Mouse (Mus musculus) gastrocnemius, postnatal 14 days (tissue): ENCODE measurements at regions not wholly inside any gene's neighbourhood (a gene's known extent, or its start where the extent isn't known, plus 50 kb on each side); places are given as distances from the start of the nearest gene placed in this dataset.
"Not testable (repeated sequence)": the region's sequence is repeated elsewhere in the genome, so short reads cannot be mapped to it uniquely, and the experiment has no call there.

Source experiments
- DNase-seq: peaks from one replicate; pipeline ENCODE4 v3.0.0; 2021; ENCODE audit warnings: mixed read lengths
- intact Hi-C: fragments of 180-260 bp; cut with DNase I; formaldehyde crosslinking; loops from one replicate; pipeline ENCODE4 v1.15.1; 2025; ENCODE audit warnings: low total_unique reads

DNA sequence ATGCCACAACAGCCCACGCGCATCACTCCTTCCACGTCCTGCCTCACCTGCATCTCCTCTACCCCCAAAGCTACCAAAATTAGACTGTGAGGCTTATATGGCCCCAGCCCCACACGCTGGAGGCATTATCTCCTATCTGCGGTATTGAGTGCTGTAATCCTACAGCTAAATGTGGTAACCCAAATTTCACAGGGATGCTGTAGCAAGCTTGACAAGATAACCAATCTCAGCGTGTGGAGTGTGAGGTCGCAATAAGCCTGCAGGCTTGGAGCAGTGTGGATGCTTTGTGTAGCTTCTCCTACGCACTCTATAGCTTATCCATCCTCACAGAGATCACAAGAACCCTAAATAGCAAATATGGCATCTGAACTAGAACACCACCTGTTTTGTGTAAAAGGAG lies 251.2 kb upstream of the Kcnh8 start:
- no peak for DNase-seq
- intact Hi-C loops, result no loop called here

DNA sequence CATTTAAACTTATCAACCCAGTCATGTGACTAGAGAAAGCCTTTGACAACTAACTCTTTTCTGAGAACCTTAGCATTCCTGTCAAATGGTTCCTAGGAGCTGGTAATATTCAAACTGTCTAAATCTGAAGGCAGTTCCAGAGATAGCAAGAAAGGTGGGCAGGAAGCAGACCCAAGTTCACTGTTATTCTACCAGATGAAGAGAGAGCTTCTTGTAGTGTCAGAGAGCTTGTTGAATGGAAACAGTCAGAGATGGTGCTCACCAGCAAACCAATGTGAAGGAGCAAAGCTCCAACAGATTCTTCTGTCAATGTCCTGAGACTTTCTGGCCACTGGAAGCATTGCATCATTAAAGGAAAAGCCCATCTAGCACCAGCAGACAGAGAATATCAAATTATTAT lies 251.8 kb upstream of the Kcnh8 start:
- intact Hi-C loops, result no loop called here
- DNase-seq, result no peak

DNA sequence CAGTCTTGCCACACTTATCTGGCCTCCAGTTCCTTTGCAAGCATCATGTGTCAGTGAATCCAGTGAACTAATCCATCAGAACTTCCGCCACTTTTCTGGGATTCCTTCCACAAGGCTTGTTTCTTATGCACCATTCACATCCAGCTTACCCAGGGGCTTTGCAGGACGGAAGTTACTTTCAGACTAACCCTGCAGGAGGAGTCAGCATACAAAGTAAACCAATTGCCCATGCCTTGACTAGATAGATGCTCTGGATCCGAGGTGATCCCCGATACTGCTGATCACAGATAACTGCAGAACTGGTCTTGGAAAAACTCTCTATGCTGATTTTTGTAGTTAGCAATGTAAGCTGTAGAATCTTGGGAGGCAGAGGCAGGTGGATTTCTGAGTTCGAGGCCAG lies 252.6 kb upstream of the Kcnh8 start:
- intact Hi-C loops, result no loop called here
- DNase-seq, result no peak

DNA sequence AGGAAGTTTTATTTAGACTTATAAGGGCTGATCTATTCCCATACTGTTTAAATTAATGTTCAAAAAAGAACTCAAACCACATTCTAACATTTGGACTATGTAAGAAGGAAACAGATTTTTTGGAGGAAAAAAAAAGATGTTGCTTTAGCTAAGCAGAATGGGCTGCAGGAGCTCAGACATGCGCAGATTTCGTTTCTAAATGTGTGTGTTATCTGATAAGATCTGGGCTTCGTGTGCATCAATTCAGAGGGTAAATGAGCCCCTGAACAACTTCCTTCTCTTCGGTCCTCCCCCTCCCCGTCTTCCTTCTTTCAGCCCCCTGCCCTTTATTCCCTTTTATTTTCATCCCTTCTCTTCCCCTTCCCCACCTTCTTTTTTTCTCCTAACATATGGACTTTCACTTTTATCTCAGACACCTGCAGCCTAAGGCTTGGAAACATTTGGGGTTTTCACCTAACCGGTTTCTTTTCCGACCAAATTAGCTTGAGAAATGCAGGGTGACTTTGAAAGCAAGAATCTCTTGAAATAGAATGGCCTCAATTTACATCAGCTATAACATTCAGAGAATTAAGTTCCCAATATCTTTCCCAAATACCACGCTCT lies 253.9 kb upstream of the Kcnh8 start:
- intact Hi-C loops, result no loop called here
- DNase-seq, result no peak

DNA sequence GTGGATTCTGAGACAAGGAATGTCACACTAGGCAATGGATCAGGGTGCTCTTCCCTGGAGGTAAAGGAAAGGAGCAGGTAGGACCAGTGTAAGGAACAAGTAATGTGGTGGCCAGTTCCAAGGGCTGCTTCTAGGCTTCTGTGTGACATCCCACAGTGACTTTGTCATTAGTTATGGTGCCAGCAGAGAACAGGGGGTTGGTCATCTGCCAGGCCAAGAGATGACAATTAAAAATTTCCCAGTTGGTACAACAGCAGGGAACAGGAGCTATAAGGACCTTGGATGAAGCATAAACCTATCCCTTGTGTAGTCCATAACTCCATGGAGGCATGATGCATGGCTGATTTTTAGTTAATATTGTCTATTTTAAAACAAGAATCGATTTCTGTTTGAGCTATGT lies 281.9 kb upstream of the Kcnh8 start:
- intact Hi-C loops, result no loop called here
- DNase-seq, result no peak

DNA sequence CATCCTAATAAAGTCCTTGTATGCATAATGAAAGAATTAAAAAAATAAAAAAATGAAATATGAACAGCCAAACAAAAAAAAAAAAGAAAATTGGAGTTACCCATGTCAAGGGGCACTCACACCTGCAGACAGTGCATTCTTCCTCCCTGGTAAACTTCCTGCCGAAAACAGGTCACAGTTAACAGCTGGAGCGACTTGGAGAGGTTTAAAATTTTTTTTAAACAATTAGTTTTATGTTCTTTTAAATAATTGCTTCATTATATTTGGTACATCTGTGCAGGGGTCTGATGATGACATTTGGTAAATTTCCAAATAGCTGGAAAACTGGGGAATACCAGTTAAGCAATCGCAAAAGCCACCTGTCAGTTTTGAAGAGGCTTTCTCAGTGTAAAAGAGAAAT lies 285.5 kb upstream of the Kcnh8 start:
- intact Hi-C loops, result no loop called here
- no peak for DNase-seq

DNA sequence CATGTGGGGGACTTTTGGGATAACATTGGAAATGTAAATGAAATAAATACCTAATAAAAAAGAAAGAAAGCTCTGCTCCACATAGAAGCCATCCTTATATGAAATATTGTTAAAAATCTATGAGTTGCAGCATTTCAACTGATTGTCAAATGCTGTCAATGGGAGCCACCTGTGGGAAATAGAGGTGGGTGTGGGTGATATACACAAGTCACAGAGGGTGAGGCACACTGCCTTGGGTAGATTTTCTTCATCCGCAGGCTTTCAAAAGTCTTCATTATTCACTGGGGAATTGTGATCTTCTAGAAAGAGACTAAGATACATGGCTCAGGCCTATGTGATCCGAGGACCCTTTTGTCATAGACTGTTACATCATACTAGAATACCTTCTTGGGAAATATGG lies 286.6 kb upstream of the Kcnh8 start:
- DNase-seq, result no peak
- intact Hi-C loops, result no loop called here

DNA sequence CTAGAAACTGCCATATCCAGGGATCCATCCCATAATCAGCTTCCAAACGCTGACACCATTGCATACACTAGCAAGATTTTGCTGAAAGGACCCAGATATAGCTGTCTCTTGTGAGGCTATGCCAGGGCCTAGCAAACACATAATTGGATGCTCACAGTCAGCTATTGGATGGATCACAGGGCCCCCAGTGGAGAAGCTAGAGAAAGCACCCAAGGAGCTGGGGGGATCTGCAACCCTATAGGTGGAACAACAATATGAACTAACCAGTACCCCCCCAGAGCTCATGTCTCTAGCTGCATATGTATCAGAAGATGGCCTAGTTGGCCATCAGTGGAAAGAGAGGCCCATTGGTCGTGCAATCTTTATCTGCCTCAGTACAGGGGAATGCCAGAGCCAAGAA lies 287.1 kb upstream of the Kcnh8 start:
- DNase-seq, intact Hi-C loops: not testable (repeated sequence)

DNA sequence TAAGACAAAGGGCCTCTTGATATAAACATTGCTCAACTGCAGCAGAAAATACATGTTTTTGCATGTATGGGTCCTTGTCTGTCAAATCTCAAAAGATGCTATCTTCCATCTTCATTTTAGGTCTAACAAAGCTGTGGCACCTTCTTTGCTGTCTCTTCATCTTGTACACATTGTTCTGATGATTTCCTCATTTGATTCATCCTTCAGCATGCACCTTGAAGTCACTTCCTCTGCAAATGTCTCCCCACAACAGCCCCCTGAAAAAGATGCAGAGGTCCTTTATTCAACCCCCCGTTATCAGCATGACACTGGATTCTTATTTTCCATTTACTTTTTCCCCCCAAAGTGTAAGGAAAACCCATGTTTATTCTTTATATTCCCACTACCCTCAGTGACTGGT lies 290.5 kb upstream of the Kcnh8 start:
- no peak for DNase-seq
- intact Hi-C loops, result no loop called here

DNA sequence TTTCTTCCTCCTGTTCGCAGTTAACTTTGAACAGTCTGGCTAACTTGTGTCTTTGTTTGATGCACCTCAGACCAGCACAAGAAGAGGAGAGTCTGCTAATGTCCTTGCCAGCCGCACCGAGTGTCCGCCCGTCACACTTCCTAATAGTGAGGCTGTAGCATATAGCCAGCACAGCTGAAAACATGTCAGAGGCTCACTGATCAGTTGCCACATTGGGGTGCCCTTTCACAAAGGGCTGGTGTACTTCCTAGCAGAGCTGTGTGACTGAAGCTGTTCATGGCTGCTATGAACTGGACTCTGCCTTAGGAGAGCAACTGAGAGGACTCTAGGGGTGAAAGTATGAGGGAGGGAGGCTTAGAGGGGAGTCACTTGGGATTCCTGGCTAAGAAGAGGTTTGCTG lies 293.7 kb upstream of the Kcnh8 start:
- intact Hi-C loops, result no loop called here
- no peak for DNase-seq

DNA sequence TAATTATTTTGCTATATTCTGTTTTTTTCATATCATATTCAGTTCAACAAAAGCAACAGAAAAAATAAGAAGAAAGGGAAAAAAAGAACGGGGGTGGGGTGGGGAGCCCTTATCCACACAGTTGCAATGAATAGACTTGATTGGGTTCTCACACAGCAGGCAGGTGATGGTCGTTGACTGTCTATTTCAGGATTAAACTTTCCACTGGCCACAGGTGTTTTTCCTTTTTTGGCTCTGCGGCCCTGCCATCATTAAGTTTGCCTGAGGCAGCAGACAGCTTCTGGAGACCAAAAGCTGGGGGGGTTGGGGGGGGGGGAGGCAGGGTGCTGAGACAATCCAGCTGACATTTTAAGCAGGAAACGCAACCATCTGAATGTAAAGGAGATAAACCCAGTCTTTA lies 298.4 kb upstream of the Kcnh8 start:
- no peak for DNase-seq

DNA sequence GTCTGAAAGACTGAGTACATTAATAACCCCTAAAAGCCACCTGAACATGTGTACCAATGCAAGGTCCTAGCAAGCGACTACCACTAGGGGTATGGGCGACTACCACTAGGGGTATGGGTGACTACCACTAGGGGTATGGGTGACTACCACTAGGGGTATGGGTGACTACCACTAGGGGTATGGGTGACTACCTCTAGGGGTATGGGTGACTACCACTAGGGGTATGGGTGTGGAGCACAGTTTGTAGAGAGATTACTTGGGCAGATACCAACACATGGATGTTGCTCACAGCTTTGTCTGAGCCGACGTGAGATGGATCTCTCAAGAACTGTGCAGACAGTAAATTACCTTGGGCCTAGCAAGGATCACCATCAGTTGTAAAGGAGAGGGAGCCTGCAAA lies 299.2 kb upstream of the Kcnh8 start:
- DNase-seq, result no peak
- intact Hi-C loops, result no loop called here

More for the DNA sequence above, 298.4 kb upstream of the Kcnh8 start:
- intact Hi-C loops, result no loop called here

DNA sequence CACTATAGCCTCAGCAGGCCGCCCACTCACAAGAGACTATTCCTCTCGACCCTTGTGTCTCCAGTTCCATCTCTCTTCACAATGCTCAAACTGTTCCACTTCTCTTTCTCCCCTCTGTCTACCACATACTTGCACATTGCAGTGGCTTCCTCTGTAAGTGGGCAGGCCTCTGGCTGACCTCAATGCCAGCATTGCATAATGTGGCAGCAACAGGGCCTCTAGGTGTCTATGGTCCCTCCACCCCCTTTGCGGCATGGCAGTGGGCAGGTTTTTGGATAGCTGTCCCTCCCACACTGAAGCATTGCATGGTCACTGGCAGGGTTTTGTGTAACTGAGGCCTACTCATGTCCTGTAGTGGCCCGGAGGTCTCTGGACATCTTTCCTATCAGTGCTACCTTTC lies 302.7 kb upstream of the Kcnh8 start:
- intact Hi-C loops, result no loop called here
- no peak for DNase-seq

DNA sequence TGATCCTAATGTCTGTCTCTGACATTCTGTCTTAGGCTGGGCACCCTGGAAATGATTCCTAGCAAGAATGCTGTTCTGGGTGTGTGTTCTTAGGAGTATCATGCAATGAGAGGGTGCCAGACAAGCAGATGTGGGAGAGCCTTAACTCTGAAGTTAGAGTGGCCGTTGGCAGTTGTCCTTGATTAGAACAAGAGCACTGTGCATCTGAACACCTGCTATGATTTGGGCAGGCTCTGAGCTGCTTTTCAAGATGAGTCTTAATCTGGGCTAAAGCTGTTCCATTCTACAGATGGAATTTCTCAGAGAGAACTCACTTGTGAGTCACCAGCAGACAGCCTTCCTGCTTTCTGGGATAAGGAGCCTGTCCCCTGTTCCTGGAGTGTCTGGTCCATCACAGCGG lies 317.1 kb upstream of the Kcnh8 start:
- intact Hi-C loops, result no loop called here
- no peak for DNase-seq

DNA sequence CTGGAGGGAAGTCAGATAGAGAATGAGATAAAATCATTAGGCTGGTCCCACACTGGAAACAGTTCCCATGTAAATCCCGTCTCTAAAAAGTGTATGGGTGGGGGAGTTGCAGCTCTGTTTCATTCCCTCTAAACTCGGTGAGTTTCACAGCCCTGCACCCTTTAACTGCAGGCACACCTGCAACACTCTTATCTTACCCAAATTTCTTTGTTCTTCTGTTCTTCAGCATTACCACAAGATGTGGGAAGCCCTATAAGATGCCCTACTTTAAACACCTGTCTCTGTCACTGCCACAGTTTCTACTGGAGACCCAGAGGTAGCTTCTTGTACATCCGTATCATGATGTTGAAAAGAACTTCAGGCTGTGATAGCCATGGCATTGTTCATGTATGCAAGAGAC lies 320.2 kb upstream of the Kcnh8 start:
- DNase-seq, result no peak
- intact Hi-C loops, result no loop called here

DNA sequence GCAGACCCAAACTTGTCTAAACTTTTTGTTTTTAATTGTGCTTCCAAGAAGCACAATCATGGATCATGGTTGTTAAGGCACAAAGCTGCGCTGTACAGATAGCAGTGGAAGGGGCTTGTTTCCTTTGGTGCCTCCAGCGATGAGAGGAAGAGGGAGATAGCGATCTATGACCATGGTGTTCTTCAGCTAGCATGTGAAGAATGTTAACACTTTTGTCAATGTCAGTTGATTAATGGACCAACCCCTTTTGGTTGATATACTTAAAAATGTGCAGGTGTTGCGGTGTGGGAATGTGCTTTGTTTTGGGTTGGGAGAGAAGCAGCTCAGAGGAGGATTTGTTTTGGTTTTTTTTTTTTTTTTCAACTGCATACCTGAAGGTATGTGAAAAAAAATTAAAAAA lies 324.0 kb upstream of the Kcnh8 start:
- intact Hi-C loops, result no loop called here

DNA sequence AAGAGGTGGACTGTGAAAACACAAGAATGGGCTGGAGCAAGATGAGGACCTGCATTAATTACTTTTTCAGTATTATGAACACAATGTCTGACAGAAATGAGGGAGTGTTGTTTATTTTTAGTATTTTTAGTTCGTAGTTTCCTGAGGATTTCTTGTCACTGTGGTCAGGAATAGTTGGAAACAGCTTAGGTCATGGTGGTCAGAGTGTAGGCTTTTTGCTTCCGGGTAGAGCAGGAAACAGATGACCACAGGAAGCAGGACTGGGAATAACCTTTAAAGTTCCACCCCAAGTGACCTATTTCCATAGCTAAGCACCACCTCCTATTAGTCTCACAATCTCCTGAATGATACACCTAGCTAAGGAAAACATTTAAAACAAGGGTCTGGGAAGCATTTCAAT lies 333.7 kb upstream of the Kcnh8 start:
- intact Hi-C loops, result no loop called here
- DNase-seq, result no peak

More for the DNA sequence above, 324.0 kb upstream of the Kcnh8 start:
- no peak for DNase-seq

DNA sequence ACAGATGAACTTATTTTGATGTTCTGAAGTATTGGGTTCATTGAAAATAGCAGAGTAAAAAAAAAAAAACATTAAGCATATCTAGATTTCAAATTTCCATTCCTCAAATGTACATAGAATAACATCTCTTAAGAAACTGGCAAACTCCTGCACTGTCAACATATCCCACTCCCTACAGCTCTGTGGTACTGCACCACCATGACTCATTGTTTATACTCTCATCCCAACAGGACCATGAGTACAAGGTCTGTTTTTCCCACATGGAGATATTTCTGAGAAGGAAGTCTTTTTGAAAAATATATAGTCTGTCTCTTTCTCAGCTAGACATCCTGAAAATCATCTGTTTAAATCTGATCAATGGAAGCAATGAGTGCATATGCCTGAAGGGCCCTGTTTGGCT lies 351.2 kb upstream of the Kcnh8 start:
- no peak for DNase-seq
- intact Hi-C loops, result no loop called here

DNA sequence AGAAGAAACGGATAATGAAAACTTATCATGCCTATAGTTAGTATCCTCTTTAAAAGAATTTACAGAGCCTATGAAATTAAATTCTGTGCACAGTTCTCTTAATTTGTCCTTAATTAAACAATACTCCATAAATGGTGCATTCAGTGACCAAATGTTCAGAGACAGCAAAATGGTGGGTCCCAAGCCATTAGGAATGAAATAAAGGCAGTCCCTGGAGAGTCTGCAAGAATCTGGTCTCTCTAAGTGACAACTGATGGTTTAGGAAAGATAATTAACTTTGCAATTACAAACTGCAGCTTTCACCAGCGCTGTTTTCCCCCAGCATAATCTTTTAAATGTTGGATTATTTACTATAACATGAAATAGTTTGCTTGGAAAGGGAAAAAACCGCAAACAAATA lies 376.9 kb upstream of the Kcnh8 start:
- no peak for DNase-seq
- intact Hi-C loops, result no loop called here

DNA sequence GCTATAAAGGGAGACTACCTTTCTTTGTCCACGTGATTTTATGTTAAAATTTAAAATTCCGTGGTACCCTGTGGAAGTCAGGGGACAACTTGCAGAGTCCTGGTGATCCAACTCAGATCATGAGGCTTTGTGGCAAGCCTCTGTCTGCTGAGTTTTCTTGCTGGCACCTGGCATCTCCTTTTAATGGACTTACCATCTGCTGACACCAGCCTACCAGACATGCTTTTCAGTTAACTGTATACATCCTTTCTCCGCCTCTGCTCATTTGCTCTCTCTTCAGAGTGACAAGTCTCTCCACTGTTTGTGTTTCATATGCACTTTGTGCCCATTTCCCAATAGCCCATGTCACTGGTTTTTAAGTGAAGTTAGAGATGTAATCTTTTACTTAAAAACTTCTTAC lies 382.1 kb upstream of the Kcnh8 start:
- intact Hi-C loops, result no loop called here

DNA sequence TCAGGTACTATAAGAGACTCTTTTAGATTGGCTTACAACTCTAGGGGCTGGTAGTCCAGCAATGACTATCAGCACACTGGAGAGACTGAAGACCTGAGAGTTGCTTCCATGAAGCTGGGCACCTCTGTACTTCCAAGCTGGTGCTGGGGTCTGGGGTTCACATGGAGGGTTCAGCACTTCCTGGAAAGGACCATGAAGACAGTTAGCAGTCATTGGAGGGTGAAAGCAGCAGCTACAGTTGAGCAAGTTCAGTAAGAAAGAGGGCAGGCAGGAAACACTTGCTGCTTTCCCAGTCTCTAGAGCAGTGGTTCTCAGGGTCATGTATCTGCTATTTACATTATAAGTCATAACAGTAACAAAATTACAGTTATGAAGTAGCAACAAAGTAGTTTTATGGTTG lies 384.3 kb upstream of the Satb1 start:
- intact Hi-C loops, result no loop called here
- no peak for DNase-seq

More for the DNA sequence above, 382.1 kb upstream of the Kcnh8 start:
- no peak for DNase-seq

DNA sequence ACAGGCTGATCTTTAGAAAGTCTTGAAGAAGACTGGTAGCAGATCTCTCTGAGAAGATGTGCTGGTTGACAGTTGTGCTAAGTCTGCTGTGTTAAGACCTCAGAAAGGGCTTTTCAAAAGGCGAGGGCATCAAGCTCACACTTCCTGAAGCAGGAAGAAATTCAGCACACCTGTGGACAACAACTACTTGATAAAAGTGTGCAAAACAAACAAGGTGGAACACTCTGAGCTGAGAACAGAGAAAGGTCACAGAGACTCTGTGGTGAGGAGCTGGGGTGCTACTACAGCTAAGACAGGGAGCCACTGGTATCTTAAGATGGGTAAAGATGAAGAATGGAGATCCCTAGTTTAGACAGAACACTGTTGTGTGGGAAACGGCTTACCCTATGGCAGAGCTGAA lies 379.9 kb upstream of the Satb1 start:
- no peak for DNase-seq
- intact Hi-C loops, result no loop called here
